Mouse (Mus musculus) hindbrain, embryonic 15.5 days (tissue): ENCODE measurements around the gene Nthl1. TPM values are rescaled to one million over a fixed set of nuclear protein-coding genes. Genes with fewer than 3 reads are reported as not detected.

Experiments used
- ATAC-seq: fragments of 200-750 bp; cut with Nextera tagmentation; 2 replicates; pipeline ENCODE4 v1.8.0; 2017; ENCODE audit warnings: low read depth, moderate number of reproducible peaks, moderate TSS enrichment; ENCODE audit not compliant: low FRiP score
- H3K27ac ChIP-seq: fragments of 300-500 bp; sonication (generic); replicated peaks from 2 replicates; pipeline ENCODE4 v1.5.1; 2015; ENCODE audit warnings: mild to moderate bottlenecking, inconsistent platforms
- H3K27me3 ChIP-seq: fragments of 300-500 bp; sonication (generic); 2 replicates; pipeline ENCODE4 v1.6.1; 2015; ENCODE audit warnings: control low read depth, inconsistent platforms
- H3K36me3 ChIP-seq: fragments of 300-500 bp; sonication (generic); 2 replicates; pipeline ENCODE4 v1.6.1; 2015; ENCODE audit warnings: control low read depth, inconsistent platforms
- H3K4me1 ChIP-seq: fragments of 300-500 bp; sonication (generic); replicated peaks from 2 replicates; pipeline ENCODE4 v1.6.1; 2015; ENCODE audit warnings: control low read depth, inconsistent platforms
- H3K4me2 ChIP-seq: fragments of 300-500 bp; sonication (generic); 2 replicates; pipeline ENCODE4 v1.6.1; 2015; ENCODE audit warnings: moderate library complexity, mild to moderate bottlenecking, inconsistent platforms
- H3K4me3 ChIP-seq: fragments of 300-500 bp; sonication (generic); 2 replicates; pipeline ENCODE4 v1.5.1; 2015; ENCODE audit warnings: mild to moderate bottlenecking, inconsistent platforms
- H3K9ac ChIP-seq: fragments of 300-500 bp; sonication (generic); 2 replicates; pipeline ENCODE4 v1.6.1; 2015; ENCODE audit warnings: inconsistent platforms
- H3K9me3 ChIP-seq: fragments of 300-500 bp; sonication (generic); 2 replicates; pipeline ENCODE4 v1.6.1; 2016; ENCODE audit warnings: control low read depth, inconsistent platforms
- WGBS: fragments of 180-500 bp; shearing (Covaris S2); methylation state at CpG from one replicate; pipeline ENCODE4 v1.1.7; 2015; 5-methylcytosine and 5-hydroxymethylcytosine counted together
- polyA plus RNA-seq: library from polyadenylated mRNA; unstranded; fragments of >200 nt; fragmentation: Nextera tagmentation; extraction: Ambion mirVana; gene quantifications from 2 replicates; pipeline ENCODE4 v1.2.1, GENCODE M21; 2015

The Nthl1 gene
- polyA plus RNA-seq, 1 experiment from 2014 or later, result 11.6 TPM

- peak overlapping the region; percentile 61 for H3K9ac ChIP-seq
- H3K4me2 ChIP-seq, result peak overlapping the region; percentile 93
- peaks cover 26% of the 10 kb centered on the region for H3K36me3 ChIP-seq
- no peaks in the 10 kb centered on the region for H3K27me3 ChIP-seq
- H3K9me3 ChIP-seq, result no peaks in the 10 kb centered on the region
- peak; percentile 18; the same call in 1 of the 2 replicates for ATAC-seq
- H3K4me3 ChIP-seq, result peak overlapping the region; percentile 80
- 12% methylated on average over 22 of the region's 22 CpGs for WGBS
- peak overlapping the region; percentile 84 for H3K27ac ChIP-seq
- peaks cover 18% of the 10 kb centered on the region for H3K4me1 ChIP-seq
Observed at GRCm38 (mm10) chr17:24632813-24633449, 451 bp downstream of the Nthl1 start.

- Histone ChIP-seq H3K9ac (no peak overlapping the region), H3K9me3 (no peaks in the 10 kb centered on the region), H3K36me3 (peaks cover 18% of the 10 kb centered on the region), H3K27ac (no peak overlapping the region), H3K4me2 (no peak overlapping the region), H3K4me1 (peaks cover 18% of the 10 kb centered on the region), H3K27me3 (no peaks in the 10 kb centered on the region), H3K4me3 (no peak overlapping the region)
- WGBS, result 98% methylated on average over 11 of the region's 11 CpGs
- no peak for ATAC-seq
Observed at GRCm38 (mm10) chr17:24633831-24634230, 1.4 kb downstream of the Nthl1 start.

- H3K4me2 ChIP-seq, result no peak overlapping the region
- peaks cover 12% of the 10 kb centered on the region for H3K36me3 ChIP-seq
- no peak overlapping the region for H3K27ac ChIP-seq
- H3K4me3 ChIP-seq, result no peak overlapping the region
- H3K4me1 ChIP-seq, result peaks cover 18% of the 10 kb centered on the region
- WGBS, result 80% methylated on average over 4 of the region's 4 CpGs
- ATAC-seq, result no peak
- H3K27me3 ChIP-seq, result no peaks in the 10 kb centered on the region
- H3K9ac ChIP-seq, result no peak overlapping the region
- no peaks in the 10 kb centered on the region for H3K9me3 ChIP-seq
Observed at GRCm38 (mm10) chr17:24635024-24635423, 2.5 kb downstream of the Nthl1 start.

DNA sequence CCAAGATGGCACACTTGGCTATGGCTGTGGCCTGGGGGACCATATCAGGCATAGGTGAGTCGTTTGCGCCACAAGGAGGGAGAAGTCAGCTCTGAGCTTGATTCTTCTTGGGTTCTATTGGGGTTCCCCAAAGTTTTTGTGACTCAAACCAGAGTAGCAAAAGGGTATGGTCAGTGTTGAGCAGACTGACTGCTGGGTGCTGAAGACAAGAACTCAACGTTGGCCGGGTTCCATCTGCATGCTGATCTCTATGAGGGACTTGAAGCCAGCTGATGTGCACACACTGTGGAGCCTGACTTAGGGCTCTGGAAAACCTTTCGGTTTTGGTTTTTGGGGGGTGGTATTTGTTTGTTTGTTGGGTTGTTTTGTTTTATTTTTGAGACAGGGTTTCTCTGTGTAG is 3.2 kb downstream of the Nthl1 start:
- no peak overlapping the region for H3K27ac ChIP-seq
- H3K9ac ChIP-seq, result no peak overlapping the region
- H3K9me3 ChIP-seq, result no peaks in the 10 kb centered on the region
- H3K36me3 ChIP-seq, result peaks cover 8% of the 10 kb centered on the region
- peaks cover 18% of the 10 kb centered on the region for H3K4me1 ChIP-seq
- no peak for ATAC-seq
- no peak overlapping the region for H3K4me2 ChIP-seq
- no peaks in the 10 kb centered on the region for H3K27me3 ChIP-seq
- H3K4me3 ChIP-seq, result no peak overlapping the region
- 96% methylated on average over 5 of the region's 5 CpGs for WGBS

- ATAC-seq, result no peak
- Histone ChIP-seq H3K9me3 (no peaks in the 10 kb centered on the region), H3K4me1 (peaks cover 12% of the 10 kb centered on the region), H3K4me3 (no peak overlapping the region), H3K27ac (no peak overlapping the region), H3K36me3 (peaks cover 11% of the 10 kb centered on the region; the same call in 1 of the 2 replicates), H3K9ac (no peak overlapping the region), H3K4me2 (no peak overlapping the region), H3K27me3 (no peaks in the 10 kb centered on the region)
- WGBS, result 61% methylated on average over 5 of the region's 5 CpGs
Observed at GRCm38 (mm10) chr17:24636781-24637481, 4.5 kb downstream of the Nthl1 start.

DNA sequence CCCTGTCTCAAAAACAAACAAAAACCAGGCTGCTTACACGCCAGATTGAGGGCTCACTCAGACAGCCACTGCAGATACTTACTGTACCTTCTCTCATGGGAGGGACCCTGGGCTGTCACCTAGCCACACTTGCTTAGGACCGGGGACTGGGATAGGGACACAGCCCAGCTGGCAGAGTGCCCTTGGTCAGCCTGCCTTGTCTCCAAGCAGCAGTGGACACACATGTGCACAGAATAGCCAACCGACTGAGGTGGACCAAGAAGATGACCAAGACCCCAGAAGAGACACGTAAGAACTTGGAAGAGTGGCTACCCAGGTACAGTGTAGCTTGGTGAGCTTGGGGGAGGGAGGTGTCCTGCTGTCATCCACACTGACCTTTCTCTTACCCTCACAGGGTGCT is 5.7 kb downstream of the Nthl1 start:
- no peak overlapping the region for H3K4me3 ChIP-seq
- H3K27ac ChIP-seq, result no peak overlapping the region
- H3K36me3 ChIP-seq, result peaks cover 11% of the 10 kb centered on the region; the same call in 1 of the 2 replicates
- H3K4me2 ChIP-seq, result no peak overlapping the region
- H3K4me1 ChIP-seq, result peaks cover 4% of the 10 kb centered on the region
- H3K9ac ChIP-seq, result no peak overlapping the region
- no peaks in the 10 kb centered on the region for H3K9me3 ChIP-seq
- WGBS, result 92% methylated on average over 4 of the region's 4 CpGs
- no peaks in the 10 kb centered on the region for H3K27me3 ChIP-seq
- no peak for ATAC-seq

GRCm38 (mm10) chr17:24638840-24639239 is 6.4 kb downstream of the Nthl1 start:
- peak; percentile 10; the same call in 1 of the 2 replicates for ATAC-seq
- peaks cover 11% of the 10 kb centered on the region; the same call in 1 of the 2 replicates for H3K36me3 ChIP-seq
- H3K27ac ChIP-seq, result no peak overlapping the region
- H3K4me3 ChIP-seq, result no peak overlapping the region
- H3K27me3 ChIP-seq, result no peaks in the 10 kb centered on the region
- no peak overlapping the region for H3K4me2 ChIP-seq
- 72% methylated on average over 9 of the region's 9 CpGs for WGBS
- no peaks in the 10 kb centered on the region for H3K4me1 ChIP-seq
- no peaks in the 10 kb centered on the region for H3K9me3 ChIP-seq
- H3K9ac ChIP-seq, result no peak overlapping the region

GRCm38 (mm10) chr17:24639571-24639988 is 7.1 kb downstream of the Nthl1 start:
- Histone ChIP-seq H3K27me3 (no peaks in the 10 kb centered on the region), H3K4me3 (no peak overlapping the region), H3K36me3 (peaks cover 11% of the 10 kb centered on the region; the same call in 1 of the 2 replicates), H3K9me3 (no peaks in the 10 kb centered on the region), H3K27ac (peak overlapping the region; percentile 27; the same call in 1 of the 2 replicates), H3K4me2 (no peak overlapping the region), H3K4me1 (no peaks in the 10 kb centered on the region), H3K9ac (no peak overlapping the region)
- 66% methylated on average over 5 of the region's 5 CpGs for WGBS
- no peak for ATAC-seq

GRCm38 (mm10) chr17:24640119-24640518 is 7.6 kb downstream of the Nthl1 start:
- Histone ChIP-seq H3K27me3 (no peaks in the 10 kb centered on the region), H3K36me3 (peaks cover 11% of the 10 kb centered on the region; the same call in 1 of the 2 replicates), H3K9ac (no peak overlapping the region), H3K9me3 (no peaks in the 10 kb centered on the region), H3K4me2 (no peak overlapping the region), H3K4me1 (no peaks in the 10 kb centered on the region), H3K27ac (peak overlapping the region; percentile 27; the same call in 1 of the 2 replicates), H3K4me3 (no peak overlapping the region)
- 90% methylated on average over 7 of the region's 7 CpGs for WGBS
- no peak for ATAC-seq

- Histone ChIP-seq H3K9ac (no peak overlapping the region), H3K4me2 (no peak overlapping the region), H3K4me3 (no peak overlapping the region), H3K9me3 (no peaks in the 10 kb centered on the region), H3K4me1 (no peaks in the 10 kb centered on the region), H3K27ac (no peak overlapping the region), H3K36me3 (peaks cover 11% of the 10 kb centered on the region; the same call in 1 of the 2 replicates), H3K27me3 (no peaks in the 10 kb centered on the region)
- ATAC-seq, result no peak
- WGBS, result 95% methylated on average over 15 of the region's 15 CpGs
Observed at GRCm38 (mm10) chr17:24640581-24640980, 8.1 kb downstream of the Nthl1 start.

DNA sequence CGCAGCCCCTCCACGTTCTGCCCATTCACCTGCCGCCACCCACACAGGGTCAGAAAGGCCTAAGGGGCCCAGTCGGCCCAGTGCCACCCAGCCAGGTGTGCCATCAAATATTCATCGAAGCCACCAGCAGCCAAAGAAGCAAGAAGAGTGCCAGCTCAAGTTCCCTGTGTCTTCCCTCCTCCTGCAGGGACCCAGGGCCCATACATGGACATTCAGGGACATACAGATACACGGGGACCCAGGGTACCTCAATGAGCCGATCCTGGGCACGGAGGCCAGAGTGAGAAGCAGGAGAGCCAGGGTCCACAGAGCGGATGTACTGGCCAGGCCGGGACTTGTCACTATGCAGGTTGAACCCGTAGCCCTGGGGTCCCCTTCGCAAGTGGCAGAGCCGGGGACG is 9.5 kb downstream of the Nthl1 start:
- H3K4me3 ChIP-seq, result no peak overlapping the region
- H3K36me3 ChIP-seq, result peaks cover 11% of the 10 kb centered on the region; the same call in 1 of the 2 replicates
- H3K4me1 ChIP-seq, result no peaks in the 10 kb centered on the region
- no peaks in the 10 kb centered on the region for H3K27me3 ChIP-seq
- H3K9ac ChIP-seq, result no peak overlapping the region
- H3K4me2 ChIP-seq, result no peak overlapping the region
- no peak for ATAC-seq
- H3K9me3 ChIP-seq, result no peaks in the 10 kb centered on the region
- H3K27ac ChIP-seq, result no peak overlapping the region
- 93% methylated on average over 14 of the region's 14 CpGs for WGBS

DNA sequence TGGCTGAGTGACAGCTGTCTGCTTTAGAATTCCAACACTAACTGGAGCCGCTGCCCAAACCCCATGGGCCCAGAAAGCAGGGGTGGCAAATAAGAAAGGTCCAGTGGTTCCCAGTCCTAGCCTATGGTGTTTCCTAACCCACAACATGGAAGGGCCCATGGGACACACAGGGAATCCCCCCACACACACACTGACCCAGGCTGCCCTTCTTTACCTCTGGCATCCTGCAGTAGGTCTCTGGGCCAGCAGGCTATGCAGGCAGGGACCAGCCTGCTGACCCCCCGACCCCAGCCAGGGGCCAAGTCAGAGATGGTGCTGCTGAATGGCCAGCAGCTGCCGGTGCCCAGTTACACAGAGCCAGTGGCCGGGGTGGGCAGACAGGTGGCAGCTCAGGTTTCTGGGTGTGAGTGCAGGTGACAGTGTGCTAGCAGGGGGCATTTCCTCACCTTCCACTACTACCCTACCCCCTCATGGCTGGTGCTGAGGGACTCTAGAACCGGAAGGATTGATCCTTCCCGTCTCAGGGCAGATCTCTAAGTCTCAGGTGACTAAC is 10.4 kb downstream of the Nthl1 start:
- Histone ChIP-seq H3K36me3 (peaks cover 11% of the 10 kb centered on the region; the same call in 1 of the 2 replicates), H3K27me3 (no peaks in the 10 kb centered on the region), H3K9me3 (no peaks in the 10 kb centered on the region), H3K4me2 (no peak overlapping the region), H3K4me3 (no peak overlapping the region), H3K4me1 (0 out of 2 replicates have a peak, but pooled peaks cover 2% of the 10 kb centered on the region), H3K9ac (no peak overlapping the region), H3K27ac (no peak overlapping the region)
- 86% methylated on average over 6 of the region's 6 CpGs for WGBS
- no peak for ATAC-seq
